In genomic region chr6:38870070-38870469, GRCm38 (mm10) we compare ENCODE assay signal across 21 mouse cellular contexts. TPM values are rescaled to one million over a fixed set of nuclear protein-coding genes. Genes with fewer than 3 reads are reported as not detected.
DNase-seq lines count a peak whose midpoint lies in the region; ATAC-seq and TF ChIP-seq lines count a peak whose summit lies in the region.
"Had no signal": no experiment of that assay in that cellular context is flagged by ENCODE, and none has a peak within 500 bp of the region (broad histone marks: within the 10 kb centered on the region; RNA-seq: fewer than 3 reads in every experiment).

No protein-coding gene starts in this region.

- H3K9ac ChIP-seq in hindbrain, postnatal 0 days (replicated peaks; ENCODE audit: low read length): no peak overlapping the region
- H3K9ac ChIP-seq in liver, embryonic 11.5 days (ENCODE audit: low read depth, low read length): no peak overlapping the region
- H3K9ac ChIP-seq in liver, embryonic 13.5 days: no peak overlapping the region
- no peak overlapping the region for H3K9ac ChIP-seq in lung, postnatal 0 days (replicated peaks; ENCODE audit: low read depth)
- H3K9ac ChIP-seq: embryonic facial prominence, embryonic 13.5 days; hindbrain, embryonic 14.5 days; midbrain, embryonic 12.5 days had no signal

- TF ChIP-seq EP300 in lung, postnatal 0 days (IDR thresholded peaks at IDR 0.05): no peak

- peak overlapping the region; percentile 69 for H3K27ac ChIP-seq in hindbrain, embryonic 10.5 days
- no peak overlapping the region for H3K27ac ChIP-seq in hindbrain, postnatal 0 days
- H3K27ac ChIP-seq in liver, embryonic 11.5 days (ENCODE audit: low read depth, low read length): peak overlapping the region; percentile 32; the same call in 1 of the 2 replicates
- peak overlapping the region; percentile 13; the same call in 1 of the 2 replicates for H3K27ac ChIP-seq in liver, embryonic 13.5 days
- H3K27ac ChIP-seq in lung, postnatal 0 days (ENCODE audit: low read length): no peak overlapping the region
- H3K27ac ChIP-seq: embryonic facial prominence, embryonic 13.5 days; gastrocnemius, adult 2 months; heart, embryonic 10.5 days; hindbrain, embryonic 14.5 days; midbrain, embryonic 12.5 days had no signal

- no peak for ATAC-seq in hindbrain, postnatal 0 days
- no peak for ATAC-seq in liver, embryonic 11.5 days (replicated peaks; ENCODE audit: low FRiP score)
- no peak for ATAC-seq in liver, embryonic 13.5 days (ENCODE audit: low read depth)
- ATAC-seq in lung, postnatal 0 days: no peak

- TF ChIP-seq CTCF in hindbrain, postnatal 0 days (IDR thresholded peaks at IDR 0.05; ENCODE audit: low read depth): no peak
- no peak for TF ChIP-seq CTCF in lung, postnatal 0 days (IDR thresholded peaks at IDR 0.05)

- peaks cover 86% of the 10 kb centered on the region for H3K4me1 ChIP-seq in hindbrain, embryonic 10.5 days (replicated peaks)
- peaks cover 17% of the 10 kb centered on the region for H3K4me1 ChIP-seq in hindbrain, postnatal 0 days (ENCODE audit: insufficient read depth, low read length)
- peaks cover 65% of the 10 kb centered on the region for H3K4me1 ChIP-seq in liver, embryonic 11.5 days (replicated peaks; ENCODE audit: control insufficient read depth, insufficient read depth, low read length)
- peaks cover 82% of the 10 kb centered on the region for H3K4me1 ChIP-seq in liver, embryonic 13.5 days (replicated peaks)
- peaks cover 12% of the 10 kb centered on the region; the same call in 1 of the 2 replicates for H3K4me1 ChIP-seq in lung, postnatal 0 days (ENCODE audit: insufficient read depth, low read depth, low read length)

- H3K4me3 ChIP-seq in hindbrain, embryonic 10.5 days: no peak overlapping the region
- no peak overlapping the region for H3K4me3 ChIP-seq in hindbrain, postnatal 0 days (ENCODE audit: low read length)
- H3K4me3 ChIP-seq in liver, embryonic 11.5 days (ENCODE audit: low read depth, low read length): no peak overlapping the region
- no peak overlapping the region for H3K4me3 ChIP-seq in liver, embryonic 13.5 days (replicated peaks)
- no peak overlapping the region for H3K4me3 ChIP-seq in lung, postnatal 0 days (ENCODE audit: low read depth, low read length)
- H3K4me3 ChIP-seq: embryonic facial prominence, embryonic 13.5 days; gastrocnemius, adult 2 months; heart, embryonic 10.5 days; midbrain, embryonic 12.5 days had no signal

- no peak for DNase-seq in hindbrain, embryonic 10.5 days (ENCODE audit: low spot score)
- DNase-seq in hindbrain, postnatal 0 days (ENCODE audit: low spot score): no peak
- DNase-seq in liver, embryonic 11.5 days (ENCODE audit: low spot score): no peak
- DNase-seq in liver: no peak
- peak; percentile 54 for DNase-seq in embryo, embryonic 10.5 days (ENCODE audit: low spot score)
- DNase-seq in liver, embryonic 13.5 days: no peak
- no peak for DNase-seq in lung, postnatal 0 days (ENCODE audit: low spot score)
- DNase-seq in right cerebral cortex, adult 18-20 months: no peak
- DNase-seq: adrenal gland, postnatal 25 days; cerebellum, adult 18-20 months; cerebellum, postnatal 36 days; gastrocnemius, adult 2 months; heart, postnatal 10 days; lung, adult 18-20 months; retina, postnatal 1 day; thymus, postnatal 36 days had no signal

- no peaks in the 10 kb centered on the region for H3K27me3 ChIP-seq in hindbrain, embryonic 10.5 days (ENCODE audit: insufficient read depth, poor library complexity, severe bottlenecking)
- H3K27me3 ChIP-seq in hindbrain, postnatal 0 days (ENCODE audit: insufficient read depth, low read length): no peaks in the 10 kb centered on the region
- no peaks in the 10 kb centered on the region for H3K27me3 ChIP-seq in liver, embryonic 11.5 days (replicated peaks; ENCODE audit: control insufficient read depth, insufficient read depth, low read length)
- no peaks in the 10 kb centered on the region for H3K27me3 ChIP-seq in liver, embryonic 13.5 days
- no peaks in the 10 kb centered on the region for H3K27me3 ChIP-seq in lung, postnatal 0 days (replicated peaks; ENCODE audit: insufficient read depth, low read length)
- H3K27me3 ChIP-seq: CH12.LX; embryonic facial prominence, embryonic 13.5 days; midbrain, embryonic 12.5 days had no signal

- H3K9me3 ChIP-seq in hindbrain, embryonic 10.5 days: no peaks in the 10 kb centered on the region
- no peaks in the 10 kb centered on the region for H3K9me3 ChIP-seq in hindbrain, postnatal 0 days (ENCODE audit: low read length)
- no peaks in the 10 kb centered on the region for H3K9me3 ChIP-seq in liver, embryonic 11.5 days (ENCODE audit: control insufficient read depth, low read length)
- H3K9me3 ChIP-seq in liver, embryonic 13.5 days (replicated peaks): no peaks in the 10 kb centered on the region
- H3K9me3 ChIP-seq in lung, postnatal 0 days (ENCODE audit: low read length): no peaks in the 10 kb centered on the region
- H3K9me3 ChIP-seq: embryonic facial prominence, embryonic 13.5 days; heart, embryonic 10.5 days; midbrain, embryonic 12.5 days had no signal

- H3K36me3 ChIP-seq in hindbrain, embryonic 10.5 days: no peaks in the 10 kb centered on the region
- H3K36me3 ChIP-seq in hindbrain, postnatal 0 days (ENCODE audit: insufficient read depth, low read length): no peaks in the 10 kb centered on the region
- peaks cover 4% of the 10 kb centered on the region; the same call in 1 of the 2 replicates for H3K36me3 ChIP-seq in liver, embryonic 11.5 days (ENCODE audit: control insufficient read depth, insufficient read depth, low read length)
- peaks cover 36% of the 10 kb centered on the region for H3K36me3 ChIP-seq in liver, embryonic 13.5 days
- H3K36me3 ChIP-seq in lung, postnatal 0 days (ENCODE audit: insufficient read depth, low read length): no peaks in the 10 kb centered on the region
- H3K36me3 ChIP-seq: embryonic facial prominence, embryonic 13.5 days had no signal

- H3K4me2 ChIP-seq in hindbrain, postnatal 0 days (ENCODE audit: low read depth, low read length): no peak overlapping the region
- no peak overlapping the region for H3K4me2 ChIP-seq in liver, embryonic 11.5 days
- H3K4me2 ChIP-seq in liver, embryonic 13.5 days: no peak overlapping the region
- H3K4me2 ChIP-seq in lung, postnatal 0 days (replicated peaks; ENCODE audit: low read depth, low read length): no peak overlapping the region
- H3K4me2 ChIP-seq: embryonic facial prominence, embryonic 13.5 days; hindbrain, embryonic 14.5 days; midbrain, embryonic 12.5 days had no signal

- WGBS in hindbrain, embryonic 10.5 days: 15% methylated on average over 2 of the region's 2 CpGs
- WGBS in hindbrain, postnatal 0 days: 26% methylated on average over 2 of the region's 2 CpGs
- WGBS in liver, embryonic 11.5 days: 65% methylated on average over 2 of the region's 2 CpGs
- WGBS in liver, embryonic 13.5 days (ENCODE audit: insufficient replicate concordance): 67% methylated on average over 2 of the region's 2 CpGs
- 57% methylated on average over 2 of the region's 2 CpGs for WGBS in lung, postnatal 0 days

RNA-seq across cellular contexts. Expression of gene Tbxas1, which starts 5.1 kb away (rescaled TPM):
- polyA plus RNA-seq in hindbrain, embryonic 10.5 days (2016; fragmentation: Nextera tagmentation; extraction: Ambion mirVana): 1.1 and 1.9 TPM in 2 replicates
- total RNA-seq in hindbrain, postnatal 0 days (2014; rRNA removed): 2.0 and 4.3 TPM in 2 replicates
- 2.1 and 2.4 TPM in 2 replicates for polyA plus RNA-seq in hindbrain, postnatal 0 days (2015; fragmentation: Nextera tagmentation; extraction: Ambion mirVana)
- polyA plus RNA-seq in liver, embryonic 11.5 days (2014; fragmentation: Nextera tagmentation; extraction: Ambion mirVana): 11.5 and 12.0 TPM in 2 replicates
- polyA plus RNA-seq in liver, embryonic 13.5 days (2015; fragmentation: Nextera tagmentation; extraction: Ambion mirVana): 11.4 and 12.2 TPM in 2 replicates
- polyA plus RNA-seq in lung, postnatal 0 days (2015; fragmentation: Nextera tagmentation; extraction: Ambion mirVana): 5.3 and 5.5 TPM in 2 replicates
- total RNA-seq: CH12.LX had no signal

RNA-seq across cellular contexts. Expression of gene Hipk2, which starts 5.9 kb away (rescaled TPM):
- 28.5 and 29.6 TPM in 2 replicates for polyA plus RNA-seq in hindbrain, embryonic 10.5 days (2016; fragmentation: Nextera tagmentation; extraction: Ambion mirVana)
- total RNA-seq in hindbrain, postnatal 0 days (2014; rRNA removed): 60.3 and 67.8 TPM in 2 replicates
- polyA plus RNA-seq in hindbrain, postnatal 0 days (2015; fragmentation: Nextera tagmentation; extraction: Ambion mirVana): 24.9 and 25.3 TPM in 2 replicates
- polyA plus RNA-seq in liver, embryonic 11.5 days (2014; fragmentation: Nextera tagmentation; extraction: Ambion mirVana): 21.4 and 27.4 TPM in 2 replicates
- 20.1 and 20.4 TPM in 2 replicates for polyA plus RNA-seq in liver, embryonic 13.5 days (2015; fragmentation: Nextera tagmentation; extraction: Ambion mirVana)
- 18.4 and 23.0 TPM in 2 replicates for polyA plus RNA-seq in lung, postnatal 0 days (2015; fragmentation: Nextera tagmentation; extraction: Ambion mirVana)

Comparison
In these comparisons a context has a peak if more than half of its experiments do, and no peak if none do; other contexts are left out.
1. H3K27ac ChIP-seq: peak in hindbrain, embryonic 10.5 days (single experiment), liver, embryonic 11.5 days (single experiment) and liver, embryonic 13.5 days (single experiment); none in hindbrain, postnatal 0 days (single experiment) and lung, postnatal 0 days (single experiment).